Mouse (Mus musculus): ENCODE measurements around the gene Slit3.

The Slit3 gene

GRCm38 (mm10) chr11:35723876-35724275 lies 602.9 kb downstream of the Slit3 start:
- DNase-seq, result no peak

- no peak for DNase-seq
These were observed 605.4 kb downstream of the Slit3 start for GRCm38 (mm10) chr11:35726341-35726846.

- no peak for DNase-seq
These were observed 607.2 kb downstream of the Slit3 start for GRCm38 (mm10) chr11:35728200-35728599.

GRCm38 (mm10) chr11:35729186-35729585 lies 608.2 kb downstream of the Slit3 start:
- DNase-seq, result no peak

GRCm38 (mm10) chr11:35732366-35732765 lies 611.3 kb downstream of the Slit3 start:
- DNase-seq, result no peak

GRCm38 (mm10) chr11:35736817-35737216 lies 615.8 kb downstream of the Slit3 start:
- no peak for DNase-seq

- DNase-seq, result no peak
These were observed 616.2 kb downstream of the Slit3 start for GRCm38 (mm10) chr11:35737262-35737661.

- no peak for DNase-seq
These were observed 617.1 kb downstream of the Slit3 start for GRCm38 (mm10) chr11:35738102-35738501.

GRCm38 (mm10) chr11:35743586-35743985 lies 622.6 kb downstream of the Slit3 start:
- DNase-seq, result peak; percentile 7

GRCm38 (mm10) chr11:35744571-35744970 lies 623.5 kb downstream of the Slit3 start:
- no peak for DNase-seq

GRCm38 (mm10) chr11:35750578-35750977 lies 629.6 kb downstream of the Slit3 start:
- no peak for DNase-seq

GRCm38 (mm10) chr11:35754906-35755418 lies 633.9 kb downstream of the Slit3 start:
- DNase-seq, result no peak

GRCm38 (mm10) chr11:35755546-35755945 lies 634.5 kb downstream of the Slit3 start:
- no peak for DNase-seq

GRCm38 (mm10) chr11:35756411-35757303 lies 635.6 kb downstream of the Slit3 start:
- DNase-seq, result no peak
